Mouse (Mus musculus): ENCODE measurements at regions not wholly inside any gene's neighbourhood (a gene's known extent, or its start where the extent isn't known, plus 50 kb on each side); places are given as distances from the start of the nearest gene placed in this dataset.

GRCm38 (mm10) chr14:76799741-76800140 is 236.8 kb upstream of the Ccdc122 start:
- H3K27me3 ChIP-seq (ENCODE audit: control insufficient read depth, insufficient read depth, low read length) = no peaks in the 10 kb centered on the region
- H3K4me1 ChIP-seq (ENCODE audit: control insufficient read depth, insufficient read depth, low read length) = peaks cover 7% of the 10 kb centered on the region; the same call in 1 of the 2 replicates
- H3K27ac ChIP-seq (ENCODE audit: low read length) = no peak overlapping the region
- no peak overlapping the region for H3K4me3 ChIP-seq (ENCODE audit: low read length)
- H3K36me3 ChIP-seq (ENCODE audit: control insufficient read depth, insufficient read depth) = no peaks in the 10 kb centered on the region
- no peaks in the 10 kb centered on the region for H3K9me3 ChIP-seq (replicated peaks; ENCODE audit: control insufficient read depth, low read length)
- H3K4me2 ChIP-seq (ENCODE audit: low read depth, low read length) = no peak overlapping the region
- no peak for ATAC-seq (replicated peaks; ENCODE audit: extremely low read depth, insufficient read depth, low FRiP score)
- WGBS = 60% methylated on average over 6 of the region's 6 CpGs
- H3K9ac ChIP-seq (ENCODE audit: low read length) = no peak overlapping the region

- Histone ChIP-seq H3K4me1 (ENCODE audit: control insufficient read depth, insufficient read depth, low read length) (peaks cover 2% of the 10 kb centered on the region; the same call in 1 of the 2 replicates), H3K36me3 (ENCODE audit: control insufficient read depth, insufficient read depth) (no peaks in the 10 kb centered on the region), H3K27ac (ENCODE audit: low read length) (no peak overlapping the region), H3K4me2 (ENCODE audit: low read depth, low read length) (no peak overlapping the region), H3K27me3 (ENCODE audit: control insufficient read depth, insufficient read depth, low read length) (no peaks in the 10 kb centered on the region), H3K9ac (ENCODE audit: low read length) (no peak overlapping the region), H3K9me3 (replicated peaks; ENCODE audit: control insufficient read depth, low read length) (no peaks in the 10 kb centered on the region), H3K4me3 (ENCODE audit: low read length) (no peak overlapping the region)
- 75% methylated on average over 8 of the region's 8 CpGs for WGBS
- ATAC-seq (replicated peaks; ENCODE audit: extremely low read depth, insufficient read depth, low FRiP score) = no peak
Observed at GRCm38 (mm10) chr14:76798925-76799428, 237.6 kb upstream of the Ccdc122 start.

- 59% methylated on average over 6 of the region's 6 CpGs for WGBS
- Histone ChIP-seq H3K4me1 (ENCODE audit: control insufficient read depth, insufficient read depth, low read length) (peaks cover 2% of the 10 kb centered on the region; the same call in 1 of the 2 replicates), H3K4me3 (ENCODE audit: low read length) (no peak overlapping the region), H3K9me3 (replicated peaks; ENCODE audit: control insufficient read depth, low read length) (no peaks in the 10 kb centered on the region), H3K4me2 (ENCODE audit: low read depth, low read length) (no peak overlapping the region), H3K27ac (ENCODE audit: low read length) (no peak overlapping the region), H3K36me3 (ENCODE audit: control insufficient read depth, insufficient read depth) (no peaks in the 10 kb centered on the region), H3K27me3 (ENCODE audit: control insufficient read depth, insufficient read depth, low read length) (no peaks in the 10 kb centered on the region), H3K9ac (ENCODE audit: low read length) (no peak overlapping the region)
- no peak for ATAC-seq (replicated peaks; ENCODE audit: extremely low read depth, insufficient read depth, low FRiP score)
Observed at GRCm38 (mm10) chr14:76798488-76798887, 238.1 kb upstream of the Ccdc122 start.

GRCm38 (mm10) chr14:76797518-76797917 is 239.1 kb upstream of the Ccdc122 start:
- no peak overlapping the region for H3K27ac ChIP-seq (ENCODE audit: low read length)
- 38% methylated on average over 6 of the region's 6 CpGs for WGBS
- no peak overlapping the region for H3K4me3 ChIP-seq (ENCODE audit: low read length)

GRCm38 (mm10) chr14:76791811-76792571 is 235.3 kb upstream of the Serp2 start:
- Histone ChIP-seq H3K9me3 (replicated peaks; ENCODE audit: control insufficient read depth, low read length) (no peaks in the 10 kb centered on the region), H3K27me3 (ENCODE audit: control insufficient read depth, insufficient read depth, low read length) (no peaks in the 10 kb centered on the region), H3K4me2 (ENCODE audit: low read depth, low read length) (no peak overlapping the region), H3K4me1 (ENCODE audit: control insufficient read depth, insufficient read depth, low read length) (peaks cover 26% of the 10 kb centered on the region), H3K27ac (ENCODE audit: low read length) (peak overlapping the region; percentile 40; the same call in 1 of the 2 replicates), H3K4me3 (ENCODE audit: low read length) (no peak overlapping the region), H3K36me3 (ENCODE audit: control insufficient read depth, insufficient read depth) (no peaks in the 10 kb centered on the region), H3K9ac (ENCODE audit: low read length) (no peak overlapping the region; the same call in 1 of the 2 replicates)
- no peak for ATAC-seq (replicated peaks; ENCODE audit: extremely low read depth, insufficient read depth, low FRiP score)
- 40% methylated on average over 6 of the region's 6 CpGs for WGBS

More at GRCm38 (mm10) chr14:76797518-76797917, 239.1 kb upstream of the Ccdc122 start:
- Histone ChIP-seq H3K4me1 (ENCODE audit: control insufficient read depth, insufficient read depth, low read length) (peaks cover 3% of the 10 kb centered on the region), H3K36me3 (ENCODE audit: control insufficient read depth, insufficient read depth) (no peaks in the 10 kb centered on the region), H3K9me3 (replicated peaks; ENCODE audit: control insufficient read depth, low read length) (no peaks in the 10 kb centered on the region), H3K9ac (ENCODE audit: low read length) (no peak overlapping the region), H3K27me3 (ENCODE audit: control insufficient read depth, insufficient read depth, low read length) (no peaks in the 10 kb centered on the region), H3K4me2 (ENCODE audit: low read depth, low read length) (no peak overlapping the region)
- ATAC-seq (replicated peaks; ENCODE audit: extremely low read depth, insufficient read depth, low FRiP score) = 0 out of 2 replicates have a peak, but pooled peaks have one; percentile 32

GRCm38 (mm10) chr14:76789376-76789775 is 232.7 kb upstream of the Serp2 start:
- Histone ChIP-seq H3K4me3 (ENCODE audit: low read length) (no peak overlapping the region), H3K27ac (ENCODE audit: low read length) (0 out of 2 replicates have a peak overlapping the region, but pooled peaks have one; percentile 17), H3K4me1 (ENCODE audit: control insufficient read depth, insufficient read depth, low read length) (peaks cover 26% of the 10 kb centered on the region), H3K4me2 (ENCODE audit: low read depth, low read length) (no peak overlapping the region), H3K9ac (ENCODE audit: low read length) (no peak overlapping the region), H3K27me3 (ENCODE audit: control insufficient read depth, insufficient read depth, low read length) (no peaks in the 10 kb centered on the region), H3K9me3 (replicated peaks; ENCODE audit: control insufficient read depth, low read length) (no peaks in the 10 kb centered on the region), H3K36me3 (ENCODE audit: control insufficient read depth, insufficient read depth) (no peaks in the 10 kb centered on the region)
- ATAC-seq (replicated peaks; ENCODE audit: extremely low read depth, insufficient read depth, low FRiP score) = no peak
- 35% methylated on average over 7 of the region's 7 CpGs for WGBS

GRCm38 (mm10) chr14:76787601-76788000 is 230.9 kb upstream of the Serp2 start:
- ATAC-seq (replicated peaks; ENCODE audit: extremely low read depth, insufficient read depth, low FRiP score) = peak; percentile 32
- no peak overlapping the region for H3K9ac ChIP-seq (ENCODE audit: low read length)
- WGBS = 46% methylated on average over 6 of the region's 6 CpGs
- no peak overlapping the region for H3K4me3 ChIP-seq (ENCODE audit: low read length)
- peaks cover 26% of the 10 kb centered on the region for H3K4me1 ChIP-seq (ENCODE audit: control insufficient read depth, insufficient read depth, low read length)
- no peaks in the 10 kb centered on the region for H3K9me3 ChIP-seq (replicated peaks; ENCODE audit: control insufficient read depth, low read length)
- H3K36me3 ChIP-seq (ENCODE audit: control insufficient read depth, insufficient read depth) = no peaks in the 10 kb centered on the region
- H3K27me3 ChIP-seq (ENCODE audit: control insufficient read depth, insufficient read depth, low read length) = no peaks in the 10 kb centered on the region
- H3K27ac ChIP-seq (ENCODE audit: low read length) = peak overlapping the region; percentile 51; the same call in 1 of the 2 replicates
- no peak overlapping the region for H3K4me2 ChIP-seq (ENCODE audit: low read depth, low read length)

GRCm38 (mm10) chr14:76786214-76786613 is 229.5 kb upstream of the Serp2 start:
- no peak for ATAC-seq (replicated peaks; ENCODE audit: extremely low read depth, insufficient read depth, low FRiP score)
- H3K9me3 ChIP-seq (replicated peaks; ENCODE audit: control insufficient read depth, low read length) = no peaks in the 10 kb centered on the region
- H3K27ac ChIP-seq (ENCODE audit: low read length) = no peak overlapping the region
- H3K4me3 ChIP-seq (ENCODE audit: low read length) = no peak overlapping the region
- WGBS = 70% methylated on average over 4 of the region's 4 CpGs
- H3K36me3 ChIP-seq (ENCODE audit: control insufficient read depth, insufficient read depth) = no peaks in the 10 kb centered on the region
- peaks cover 22% of the 10 kb centered on the region for H3K4me1 ChIP-seq (ENCODE audit: control insufficient read depth, insufficient read depth, low read length)
- H3K4me2 ChIP-seq (ENCODE audit: low read depth, low read length) = no peak overlapping the region
- H3K9ac ChIP-seq (ENCODE audit: low read length) = no peak overlapping the region
- H3K27me3 ChIP-seq (ENCODE audit: control insufficient read depth, insufficient read depth, low read length) = no peaks in the 10 kb centered on the region

GRCm38 (mm10) chr14:76781524-76781880 is 224.8 kb upstream of the Serp2 start:
- no peak overlapping the region for H3K4me3 ChIP-seq (ENCODE audit: low read length)
- 8% methylated on average over 3 of the region's 3 CpGs for WGBS
- no peak overlapping the region for H3K4me2 ChIP-seq (ENCODE audit: low read depth, low read length)
- peak overlapping the region; percentile 16; the same call in 1 of the 2 replicates for H3K27ac ChIP-seq (ENCODE audit: low read length)
- no peaks in the 10 kb centered on the region for H3K36me3 ChIP-seq (ENCODE audit: control insufficient read depth, insufficient read depth)
- peaks cover 19% of the 10 kb centered on the region for H3K4me1 ChIP-seq (ENCODE audit: control insufficient read depth, insufficient read depth, low read length)
- H3K9ac ChIP-seq (ENCODE audit: low read length) = no peak overlapping the region
- no peaks in the 10 kb centered on the region for H3K27me3 ChIP-seq (ENCODE audit: control insufficient read depth, insufficient read depth, low read length)
- no peaks in the 10 kb centered on the region for H3K9me3 ChIP-seq (replicated peaks; ENCODE audit: control insufficient read depth, low read length)
- no peak for ATAC-seq (replicated peaks; ENCODE audit: extremely low read depth, insufficient read depth, low FRiP score)

Measured in heart, embryonic 16.5 days (tissue).